Mouse (Mus musculus): Measurements from ENCODE around the gene Fgf6.

Fgf6 gene

DNA sequence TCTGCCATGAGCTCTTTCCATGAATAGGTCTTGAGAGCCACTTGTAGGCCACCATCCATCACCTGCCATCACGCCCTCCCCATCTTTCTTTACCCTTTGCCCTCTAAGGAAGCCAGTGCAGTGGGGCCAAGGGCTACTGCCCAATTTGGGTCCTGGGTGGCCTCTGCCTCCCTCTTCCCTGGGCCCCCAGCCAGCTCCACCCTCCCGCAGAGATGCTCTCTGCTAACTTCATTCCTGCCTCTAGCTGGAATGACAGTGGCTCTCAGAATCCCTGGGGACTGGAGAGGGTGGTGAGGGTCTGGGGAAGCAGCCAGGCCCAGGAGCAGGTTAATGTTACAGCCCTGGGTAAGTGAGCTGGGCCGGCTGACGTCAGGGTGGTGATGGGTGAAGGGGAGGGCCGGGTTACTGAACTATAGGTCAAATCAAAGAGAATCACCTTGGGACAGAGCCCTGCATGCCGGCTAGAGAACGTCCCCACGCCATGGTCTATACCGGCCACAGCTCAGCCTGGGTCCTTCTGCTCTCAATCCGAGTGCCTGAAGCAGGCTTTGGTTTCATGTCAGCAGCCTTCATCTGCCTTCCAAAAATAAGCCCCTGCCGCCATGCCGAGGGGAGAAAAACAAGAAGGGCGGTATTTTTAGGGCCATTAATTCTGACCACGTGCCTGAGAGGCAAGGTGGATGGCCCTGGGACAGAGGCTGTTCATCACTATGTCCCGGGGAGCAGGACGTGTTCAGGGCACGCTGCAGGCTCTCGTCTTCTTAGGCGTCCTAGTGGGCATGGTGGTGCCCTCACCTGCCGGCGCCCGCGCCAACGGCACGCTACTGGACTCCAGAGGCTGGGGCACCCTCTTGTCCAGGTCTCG is at the start of gene Fgf6:
Fgf6 (plus strand) TSS at position 681 of the 865 bp plus-strand sequence.
- DNase-seq (ENCODE audit: low read depth, low spot score): no peak

DNA sequence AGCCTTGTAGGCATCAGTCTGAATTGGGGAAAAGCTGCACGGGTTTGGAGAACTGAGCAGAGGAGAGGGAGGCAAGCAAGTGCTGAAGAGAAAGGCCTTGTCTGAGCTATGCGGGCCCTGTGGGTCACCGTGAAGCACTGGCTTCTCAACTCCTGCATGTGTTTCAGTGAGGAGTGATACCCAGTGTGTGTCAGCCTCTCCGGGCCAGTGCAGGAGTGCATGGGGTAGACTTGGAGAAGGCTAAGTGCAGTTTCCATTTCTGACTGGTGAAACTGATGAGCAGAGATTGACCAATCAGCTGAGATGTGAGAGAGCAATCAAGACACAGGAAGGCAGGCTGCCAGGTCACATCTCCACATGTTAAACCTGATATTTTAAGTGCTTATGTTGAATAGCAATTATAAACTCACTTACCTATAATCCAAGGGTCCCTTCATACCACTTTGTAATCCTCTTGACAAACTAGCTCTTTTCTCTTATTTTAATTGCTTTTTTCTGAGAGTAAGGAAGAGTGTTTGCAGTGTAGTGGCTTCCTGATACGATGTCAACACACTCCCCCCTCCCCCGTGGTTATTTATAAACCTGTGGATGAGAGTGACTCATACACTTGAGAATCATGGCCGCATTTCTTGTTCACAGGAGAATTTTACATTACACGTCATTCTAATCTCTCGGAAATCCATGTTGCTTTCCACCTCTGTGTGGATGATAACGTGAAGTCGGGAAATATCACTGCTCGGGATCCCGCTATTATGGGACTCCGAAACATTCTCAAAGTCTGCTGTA is 49.0 kb upstream of the Fgf6 start:
- no peak for DNase-seq (ENCODE audit: low read depth, low spot score)

DNA sequence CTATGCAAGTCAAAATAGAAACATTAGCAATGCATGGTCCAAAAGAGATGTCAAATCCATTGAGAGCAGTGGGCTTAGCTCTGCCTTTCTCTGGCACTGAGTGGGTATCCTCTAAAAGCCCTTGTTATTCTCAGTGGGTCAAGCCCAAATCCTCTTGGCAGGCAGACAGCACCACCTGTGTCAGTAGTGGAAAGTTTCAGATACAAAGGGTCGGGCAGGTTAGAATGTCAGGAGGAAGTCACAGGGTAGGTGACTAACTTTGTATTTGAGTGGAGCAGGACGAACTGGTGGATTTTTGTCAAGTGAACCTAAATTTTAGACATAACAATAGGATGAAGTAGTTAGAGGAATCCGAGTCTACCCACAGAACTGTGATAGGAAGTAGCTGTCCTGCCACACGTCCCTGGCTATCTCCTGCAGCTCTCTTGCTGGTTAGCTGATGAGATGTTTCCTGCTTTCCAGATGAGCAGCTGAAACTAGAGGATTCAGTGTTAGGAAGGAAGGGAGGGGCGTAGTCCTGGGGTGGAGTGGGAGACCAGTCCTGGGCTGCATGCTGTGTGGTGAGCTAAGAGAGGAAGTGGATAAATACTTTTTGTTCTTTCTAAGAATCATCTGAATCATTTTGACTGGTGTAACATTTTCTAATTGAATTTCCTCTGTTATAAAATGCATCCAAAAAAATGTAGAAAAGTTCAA is 33.7 kb upstream of the Fgf6 start:
- DNase-seq (ENCODE audit: low read depth, low spot score): no peak

DNA sequence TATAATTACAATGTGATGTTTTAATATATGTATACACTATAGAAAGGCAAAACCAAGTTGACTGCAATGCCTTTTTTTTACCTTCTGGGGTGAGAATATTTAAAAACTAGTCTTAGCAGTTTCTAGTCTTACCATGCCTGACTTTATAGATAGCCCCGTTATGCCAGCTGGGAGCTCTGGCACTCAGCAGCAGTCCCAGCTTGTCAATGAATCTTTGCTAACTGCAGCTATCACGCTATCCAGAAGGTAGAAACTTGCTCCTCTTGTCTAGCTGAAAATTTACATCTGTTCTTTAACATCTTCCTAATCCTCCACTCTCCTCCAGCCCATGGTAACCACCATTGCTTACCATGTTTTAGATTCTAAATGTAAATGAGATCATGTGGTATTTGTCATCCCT is 21.7 kb upstream of the Fgf6 start:
- no peak for DNase-seq (ENCODE audit: low read depth, low spot score)

DNA sequence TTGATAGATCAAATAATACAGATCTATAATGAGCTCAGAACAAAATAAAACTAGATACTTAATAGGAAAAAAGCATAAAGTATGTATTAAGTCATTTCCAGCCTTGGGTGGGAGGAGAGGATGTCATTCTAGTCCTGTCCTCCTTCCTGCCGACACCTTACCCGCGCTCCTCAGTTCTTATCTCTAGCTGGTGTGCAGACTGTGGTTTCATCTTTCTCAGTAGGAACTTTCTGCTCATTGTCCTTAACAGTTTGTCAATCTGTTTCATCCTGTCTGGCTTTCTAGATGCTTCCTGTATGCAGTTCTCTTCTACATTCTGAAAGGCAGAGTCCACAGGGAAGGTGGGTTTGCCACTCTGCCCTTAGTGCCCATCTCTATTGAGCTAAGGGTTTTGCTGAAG is 19.9 kb upstream of the Fgf6 start:
- no peak for DNase-seq (ENCODE audit: low read depth, low spot score)

DNA sequence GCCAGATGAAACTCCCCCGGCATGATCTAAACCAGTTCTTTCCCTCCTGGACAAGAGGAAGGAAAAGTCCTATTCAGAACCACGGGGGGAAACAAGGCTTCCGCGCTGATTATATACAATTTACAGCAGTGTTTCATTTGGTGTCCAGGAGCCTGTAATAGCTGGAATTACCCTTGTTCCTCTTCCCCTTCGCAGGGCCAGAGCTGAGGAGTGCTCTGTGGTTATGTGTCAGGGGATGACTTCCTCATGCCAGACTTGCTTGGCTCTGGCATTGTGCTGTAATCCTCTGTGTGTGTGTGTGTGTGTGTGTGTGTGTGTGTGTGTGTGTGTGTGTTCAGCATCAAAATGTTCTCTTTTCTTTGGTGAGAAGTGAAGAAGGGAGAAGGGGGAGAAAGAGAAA is 19.0 kb upstream of the Fgf6 start:
- DNase-seq (ENCODE audit: low read depth, low spot score): no peak

DNA sequence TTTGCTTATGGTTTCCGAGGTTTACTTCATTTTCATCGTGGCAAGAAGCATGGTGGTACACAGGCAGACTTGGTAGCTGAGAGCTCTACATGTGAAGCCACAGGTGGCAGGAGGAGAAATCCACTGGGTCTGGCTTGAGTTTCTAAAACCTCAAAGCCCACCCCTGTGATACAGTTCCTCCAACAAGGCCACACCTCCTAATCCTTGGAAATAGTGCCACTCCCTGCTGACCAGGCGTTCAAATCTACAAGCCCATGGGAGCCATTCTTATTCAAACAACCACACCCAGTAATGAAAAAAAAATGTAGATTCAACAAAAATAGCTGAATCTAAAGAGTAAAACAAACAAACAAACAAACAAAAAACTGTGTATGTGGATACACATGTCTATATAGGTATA is 9.7 kb upstream of the Fgf6 start:
- no peak for DNase-seq (ENCODE audit: low read depth, low spot score)

DNA sequence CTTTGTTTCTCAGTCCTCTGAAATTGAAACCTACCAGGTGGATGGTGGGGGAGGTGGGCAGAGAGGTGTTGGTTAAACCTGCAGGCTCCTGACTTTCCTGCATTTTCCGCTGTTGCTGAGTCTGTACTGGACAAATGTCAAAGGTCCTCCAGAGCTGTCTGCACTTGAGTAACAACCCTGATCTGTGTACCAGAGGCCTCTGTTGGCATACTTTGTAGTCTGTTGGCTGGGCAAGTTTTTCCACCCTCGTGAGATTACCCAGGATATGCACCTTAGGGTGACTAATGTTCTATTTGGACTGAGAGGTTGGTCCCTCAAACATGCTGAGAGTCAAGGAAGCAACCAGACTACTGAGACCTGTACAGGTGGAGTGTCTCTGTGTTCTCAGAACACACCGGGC is 8.8 kb upstream of the Fgf6 start:
- no peak for DNase-seq (ENCODE audit: low read depth, low spot score)

DNA sequence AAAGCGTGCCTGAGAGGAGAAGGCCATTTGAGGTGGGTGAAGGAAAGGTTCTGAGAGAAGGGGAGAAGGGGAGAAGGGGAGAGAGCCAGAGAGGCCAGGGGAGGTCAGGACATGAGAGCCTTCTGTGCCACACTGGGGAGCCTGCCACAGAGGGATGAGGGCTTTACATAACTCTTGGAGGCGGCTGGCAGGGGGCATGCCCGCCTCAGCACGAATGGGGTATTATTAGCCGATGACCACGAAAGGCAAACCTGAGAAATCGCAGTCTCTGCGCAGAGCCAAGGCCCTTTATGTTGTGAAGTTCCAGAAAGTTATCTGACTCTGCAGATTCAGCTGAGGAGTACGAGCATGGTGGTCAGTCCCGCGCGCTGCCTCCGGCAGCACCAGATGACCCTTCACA is 5.4 kb upstream of the Fgf6 start:
- no peak for DNase-seq (ENCODE audit: low read depth, low spot score)

DNA sequence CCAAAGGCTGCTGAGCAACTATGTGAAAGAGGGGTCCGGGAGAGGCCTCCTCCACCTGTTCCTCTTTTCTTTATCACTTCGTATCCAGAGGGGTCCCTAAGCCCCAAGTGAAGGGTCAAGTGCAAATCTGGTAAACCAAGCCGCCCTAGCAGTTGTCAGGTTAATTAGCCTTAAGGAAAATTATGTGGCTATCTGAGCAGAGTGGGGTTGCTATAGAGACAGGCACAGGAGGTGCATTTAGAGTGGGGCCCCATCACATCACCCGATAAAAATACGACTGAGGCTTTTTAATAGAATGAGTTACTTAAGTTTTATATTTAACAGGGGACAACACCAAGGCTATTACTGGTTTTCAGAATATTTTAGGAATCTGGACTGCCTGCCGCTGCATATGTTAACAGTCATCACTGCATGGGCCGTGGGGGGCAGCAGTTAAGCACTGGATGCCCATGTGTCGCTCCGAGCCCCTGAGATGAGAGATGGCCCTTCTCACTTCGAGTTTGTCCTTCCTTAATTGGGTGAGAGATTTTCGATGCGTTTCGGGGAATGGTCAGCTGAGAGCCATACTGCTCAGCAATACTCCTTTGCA is 3.3 kb upstream of the Fgf6 start:
- no peak for DNase-seq (ENCODE audit: low read depth, low spot score)

DNA sequence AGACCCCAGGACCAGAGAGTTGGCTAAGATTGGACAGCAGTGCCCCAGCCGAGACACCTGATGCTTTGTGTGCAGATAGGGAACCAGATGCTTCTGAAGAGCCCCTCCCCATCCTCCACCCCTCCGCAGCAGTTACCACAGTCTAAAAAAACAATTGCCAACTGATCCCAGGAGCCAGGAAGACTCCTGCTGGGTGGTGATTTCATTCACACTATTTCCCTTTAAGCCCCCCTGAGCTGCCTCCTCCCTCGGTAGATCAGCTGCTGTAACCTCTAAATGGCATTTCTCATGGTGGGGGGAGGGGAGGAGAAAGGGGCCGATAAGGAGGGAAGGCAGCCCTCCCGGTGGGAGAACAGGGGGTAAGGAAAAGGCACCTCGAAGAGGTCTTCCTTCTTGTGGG is 3.9 kb downstream of the Fgf6 start:
- no peak for DNase-seq (ENCODE audit: low read depth, low spot score)

DNA sequence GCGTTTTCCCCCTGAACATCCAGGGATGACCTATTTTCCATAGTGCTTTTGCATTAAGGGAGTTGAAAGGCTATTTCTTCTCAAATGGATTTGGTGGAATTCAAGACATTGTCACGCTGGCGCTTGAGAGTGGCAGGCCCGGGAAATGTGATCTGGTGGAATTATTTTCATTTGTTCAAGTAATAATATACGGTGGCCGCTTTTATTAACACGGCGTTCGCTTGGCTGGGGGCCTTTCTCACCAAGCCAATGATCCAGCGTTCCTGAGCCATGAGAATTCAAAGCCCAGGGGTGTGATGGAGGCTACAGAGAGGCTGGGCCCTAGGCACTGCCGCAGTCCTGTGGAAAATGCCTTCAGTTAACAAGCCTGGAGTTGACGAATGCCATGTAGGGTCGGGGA is 5.0 kb downstream of the Fgf6 start:
- no peak for DNase-seq (ENCODE audit: low read depth, low spot score)

DNA sequence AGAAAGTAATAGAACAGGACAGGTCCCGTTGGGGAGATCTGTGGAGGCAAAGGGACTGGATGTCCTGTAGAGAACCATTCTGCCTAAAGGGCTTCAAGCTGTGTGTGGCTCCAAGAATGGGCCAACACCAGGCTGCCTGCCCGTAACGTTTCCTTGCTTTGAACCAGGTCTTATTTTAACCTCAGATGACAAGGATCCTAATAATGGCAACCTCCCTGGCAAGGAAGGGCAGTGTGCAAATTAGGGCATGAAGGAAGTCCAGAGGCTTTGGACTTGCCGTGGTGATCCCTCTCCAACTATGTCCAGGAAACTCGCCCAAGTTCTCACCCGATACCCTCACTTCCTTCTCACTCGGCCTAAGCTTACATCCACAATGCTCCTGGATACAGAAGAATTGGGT is 9.4 kb downstream of the Fgf6 start:
- no peak for DNase-seq (ENCODE audit: low read depth, low spot score)

DNA sequence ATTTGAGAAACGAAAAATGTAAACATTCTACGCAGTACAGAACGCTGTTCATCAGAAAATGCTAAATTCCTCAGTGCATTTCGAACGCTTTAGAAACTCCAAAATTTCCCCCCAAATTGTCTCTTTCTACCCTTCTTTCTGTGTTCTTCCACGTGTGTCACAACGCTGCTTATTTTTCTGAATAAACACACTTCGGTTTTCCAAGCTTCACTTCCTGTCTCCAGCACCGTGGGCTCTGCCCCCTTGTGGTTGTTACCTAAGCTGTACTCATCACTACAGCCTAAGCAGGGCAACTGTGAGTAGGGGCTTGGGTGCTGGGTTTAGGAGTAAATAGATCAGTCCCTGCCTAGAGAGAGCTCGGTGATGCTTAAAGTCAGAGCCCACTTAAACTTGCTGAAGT is 19.4 kb downstream of the Fgf6 start:
- DNase-seq (ENCODE audit: low read depth, low spot score): no peak

DNA sequence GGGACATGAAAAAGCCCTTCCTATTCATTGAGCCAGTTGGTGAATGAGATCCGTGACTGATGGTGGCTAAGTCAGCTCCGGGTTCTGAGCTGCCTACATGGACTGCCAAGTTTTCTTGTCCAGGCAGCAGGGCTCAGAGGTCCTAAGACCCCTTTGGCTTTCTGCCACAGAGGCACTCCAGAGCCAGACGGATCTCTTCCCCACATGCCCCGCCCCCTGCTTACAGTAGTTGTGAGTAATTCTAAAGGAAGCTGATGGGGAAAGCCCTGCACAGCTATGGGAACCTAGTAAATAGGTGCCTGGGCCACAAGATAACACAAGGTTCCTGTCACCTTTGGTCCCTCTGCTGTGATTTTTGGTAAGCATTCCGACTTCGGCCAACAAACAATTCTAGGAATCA is 29.5 kb downstream of the Fgf6 start:
- no peak for DNase-seq (ENCODE audit: low read depth, low spot score)

DNA sequence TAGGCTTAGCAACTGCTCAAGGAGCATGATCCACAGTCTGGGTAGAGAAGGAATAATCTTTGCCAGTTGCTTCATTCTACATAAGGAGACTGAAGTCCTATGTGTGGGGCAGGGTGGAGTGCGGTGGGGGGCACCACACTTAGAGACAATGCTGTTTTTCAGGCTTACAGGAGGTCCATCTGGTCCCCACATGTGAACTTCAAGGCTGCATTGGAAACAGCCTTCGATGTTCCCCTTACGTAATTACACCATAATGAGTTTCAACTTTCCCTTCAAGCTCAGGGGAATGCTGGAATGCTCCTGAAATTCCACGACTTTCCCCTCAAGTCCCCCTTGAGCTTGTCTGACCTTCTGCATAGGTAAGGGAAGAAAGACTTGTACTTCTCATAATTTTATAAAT is 35.5 kb downstream of the Fgf6 start:
- no peak for DNase-seq (ENCODE audit: low read depth, low spot score)

DNA sequence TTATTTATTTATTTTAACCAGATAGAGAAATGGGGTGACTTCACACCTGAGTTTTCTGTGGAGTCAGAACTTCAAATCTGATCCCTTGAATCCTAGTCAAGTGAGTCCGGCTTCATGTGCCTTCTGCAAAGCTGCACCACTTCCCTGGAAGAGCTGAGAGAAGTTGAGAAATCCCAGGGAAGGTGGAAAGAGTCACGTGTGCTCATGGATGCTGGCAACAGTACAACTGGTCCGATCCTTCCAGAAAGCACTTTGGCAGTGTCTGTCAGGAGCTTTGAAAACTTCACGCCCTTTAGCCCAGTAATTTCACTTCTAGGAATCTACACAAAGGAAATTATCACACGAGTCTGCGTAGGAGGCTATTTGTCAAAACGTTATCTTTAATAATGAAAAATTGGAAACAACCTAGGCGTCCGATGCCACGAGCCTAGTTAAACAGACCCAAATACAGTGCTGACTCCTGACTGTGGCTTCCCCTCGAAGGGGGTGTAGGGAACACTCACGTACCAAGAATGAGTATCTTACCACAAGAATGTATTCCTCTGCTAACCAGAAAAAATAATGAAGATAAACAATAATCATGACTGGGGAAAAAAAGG is 41.7 kb downstream of the Fgf6 start:
- DNase-seq (ENCODE audit: low read depth, low spot score): no peak

DNA sequence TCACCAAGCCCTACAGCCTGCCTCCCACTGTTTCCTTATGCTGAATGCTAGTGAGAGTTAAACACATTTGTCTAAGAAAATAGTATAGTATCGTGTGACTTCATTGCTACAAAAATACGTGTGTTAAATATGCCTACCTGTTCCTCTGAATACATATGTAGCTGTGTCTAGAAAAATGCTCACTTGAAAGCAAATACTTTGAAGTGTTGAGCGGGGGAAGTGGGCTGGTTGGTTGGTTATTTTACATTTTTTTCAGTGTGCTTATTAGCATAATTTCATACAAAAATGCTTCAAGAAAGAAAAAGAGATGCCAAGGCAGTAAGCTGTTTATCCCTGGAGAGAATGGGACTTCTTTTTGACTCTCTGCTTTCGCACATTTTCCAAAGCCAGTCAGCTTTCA is 44.6 kb downstream of the Fgf6 start:
- no peak for DNase-seq (ENCODE audit: low read depth, low spot score)

DNA sequence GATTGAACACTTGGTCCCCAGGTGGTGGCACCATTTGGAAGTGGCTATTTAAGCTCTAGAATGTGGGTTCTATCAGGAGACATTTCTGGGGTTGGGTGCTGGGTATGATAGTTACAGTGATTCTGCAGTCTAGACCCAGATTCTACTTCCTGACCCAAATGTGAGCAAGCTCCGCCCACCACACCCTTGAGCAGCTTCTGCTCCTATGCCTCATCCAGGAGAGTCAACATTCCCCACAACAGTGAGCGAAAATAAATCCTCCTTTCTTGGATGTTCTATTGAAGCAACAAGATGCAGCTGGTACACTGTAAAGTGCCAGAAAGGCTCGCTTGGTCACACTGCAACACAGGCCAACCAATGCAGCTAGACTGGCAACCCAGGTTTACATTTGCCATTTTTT is 48.5 kb downstream of the Fgf6 start:
- DNase-seq (ENCODE audit: low read depth, low spot score): no peak

DNA sequence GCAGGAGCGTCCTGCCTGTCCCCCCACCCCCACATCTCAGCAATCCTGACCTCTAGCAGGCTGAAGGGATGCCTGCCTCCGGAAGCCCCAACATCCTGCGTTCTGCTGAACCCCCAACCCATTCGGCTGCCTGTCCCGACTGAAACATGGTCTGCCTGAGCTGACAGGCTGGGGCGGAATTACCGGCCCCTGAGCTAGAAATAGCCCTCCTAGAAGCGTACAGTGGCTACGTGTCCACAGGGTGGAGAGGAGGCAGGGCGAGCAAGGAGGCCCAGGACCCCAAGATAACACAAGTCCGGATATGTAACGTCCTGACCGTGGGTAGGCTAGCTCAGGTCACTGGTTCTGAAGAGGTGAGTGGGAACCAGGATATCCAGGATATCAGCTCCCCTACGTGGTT is 49.4 kb downstream of the Fgf6 start:
- DNase-seq (ENCODE audit: low read depth, low spot score): no peak

DNA sequence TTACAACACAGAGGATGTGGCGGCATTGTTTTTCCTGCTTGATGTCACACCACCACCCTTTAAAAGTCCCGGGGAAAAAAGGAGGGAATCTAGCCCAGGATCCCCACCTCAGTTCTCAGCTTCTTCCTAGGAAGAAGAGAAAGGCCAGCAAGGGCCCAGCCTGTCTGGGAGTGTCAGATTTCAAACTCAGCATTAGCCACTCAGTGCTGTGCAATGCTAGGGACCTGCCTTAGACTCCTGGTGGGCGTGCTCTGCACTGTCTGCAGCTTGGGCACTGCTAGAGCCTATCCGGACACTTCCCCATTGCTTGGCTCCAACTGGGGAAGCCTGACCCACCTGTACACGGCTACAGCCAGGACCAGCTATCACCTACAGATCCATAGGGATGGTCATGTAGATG is 57.4 kb downstream of the Fgf6 start, which contains the start of gene Fgf23:
Fgf23 (plus strand) TSS at position 86 of the 400 bp plus-strand sequence.
- DNase-seq (ENCODE audit: low read depth, low spot score): no peak
